Mouse (Mus musculus) midbrain, postnatal 0 days (tissue): ENCODE measurements around the gene F2. TPM values are rescaled to one million over a fixed set of nuclear protein-coding genes. Genes with fewer than 3 reads are reported as not detected.
"Not testable (repeated sequence)": the region's sequence is repeated elsewhere in the genome, so short reads cannot be mapped to it uniquely, and the experiment has no call there.

Experiments used
- ATAC-seq: fragments of 200-750 bp; cut with Nextera tagmentation; 2 replicates; pipeline ENCODE4 v1.8.0; 2017; ENCODE audit warnings: moderate number of reproducible peaks, mild to moderate bottlenecking, moderate TSS enrichment, moderate library complexity; ENCODE audit not compliant: low FRiP score
- DNase-seq: peaks from one replicate; pipeline ENCODE4 v3.0.0-alpha.2; 2015; ENCODE audit warnings: low spot score
- H3K27ac ChIP-seq: fragments of 300-500 bp; sonication (generic); 2 replicates; pipeline ENCODE4 v1.5.1; 2014; ENCODE audit warnings: low read depth, mild to moderate bottlenecking, low read length, mixed read lengths
- H3K27me3 ChIP-seq: fragments of 300-500 bp; sonication (generic); 2 replicates; pipeline ENCODE4 v1.6.1; 2014; ENCODE audit warnings: low read length, control low read depth, mixed read lengths; ENCODE audit not compliant: insufficient read depth
- H3K36me3 ChIP-seq: fragments of 300-500 bp; sonication (generic); 2 replicates; pipeline ENCODE4 v1.6.1; 2014; ENCODE audit warnings: low read length, control low read depth, mixed read lengths; ENCODE audit not compliant: insufficient read depth
- H3K4me1 ChIP-seq: fragments of 300-500 bp; sonication (generic); 2 replicates; pipeline ENCODE4 v1.6.1; 2014; ENCODE audit warnings: mild to moderate bottlenecking, control low read depth, antibody characterized with exemption, low read length, mixed read lengths; ENCODE audit not compliant: insufficient read depth
- H3K4me2 ChIP-seq: fragments of 300-500 bp; sonication (generic); 2 replicates; pipeline ENCODE4 v1.6.1; 2014; ENCODE audit warnings: low read depth, mild to moderate bottlenecking, low read length, mixed read lengths; ENCODE audit not compliant: poor library complexity, severe bottlenecking
- H3K4me3 ChIP-seq: fragments of 300-500 bp; sonication (generic); 2 replicates; pipeline ENCODE4 v1.5.1; 2014; ENCODE audit warnings: low read depth, mild to moderate bottlenecking, low read length, moderate library complexity
- H3K9ac ChIP-seq: fragments of 300-500 bp; sonication (generic); replicated peaks from 2 replicates; pipeline ENCODE4 v1.6.1; 2014; ENCODE audit warnings: mild to moderate bottlenecking, low read length, moderate library complexity, mixed read lengths; ENCODE audit not compliant: poor library complexity, severe bottlenecking
- H3K9me3 ChIP-seq: fragments of 300-500 bp; sonication (generic); 2 replicates; pipeline ENCODE4 v1.6.1; 2016; ENCODE audit warnings: low read length, control low read depth
- CTCF ChIP-seq: IDR thresholded peaks from 2 replicates; pipeline ENCODE4 v1.5.1; 2016; ENCODE audit warnings: antibody characterized with exemption, mild to moderate bottlenecking
- WGBS: fragments of 180-500 bp; shearing (Covaris S2); extraction: QIAGEN DNeasy Blood & Tissue Kit; methylation state at CpG from one replicate; pipeline ENCODE4 v1.1.7; 2014; 5-methylcytosine and 5-hydroxymethylcytosine counted together
- polyA plus RNA-seq: library from polyadenylated mRNA; unstranded; fragments of >200 nt; fragmentation: Nextera tagmentation; extraction: Ambion mirVana; gene quantifications from 2 replicates; pipeline ENCODE4 v1.2.1, GENCODE M21; 2015
- total RNA-seq: library from RNA; depleted of rRNA; stranded (reverse); fragments of >200 nt; gene quantifications from 2 replicates; pipeline ENCODE4 v1.2.3, GENCODE M21; 2014

The F2 gene
- total and polyA plus RNA-seq, 2 experiments from 2014 or later, result 0.10 TPM; not detected in 1

- 83% methylated on average over 18 of the region's 18 CpGs for WGBS
- no peaks in the 10 kb centered on the region for H3K36me3 ChIP-seq
- no peak for ATAC-seq
- no peak for DNase-seq
- H3K27ac ChIP-seq, result no peak overlapping the region
- no peaks in the 10 kb centered on the region for H3K9me3 ChIP-seq
- TF ChIP-seq CTCF, result no peak
- H3K27me3 ChIP-seq, result no peaks in the 10 kb centered on the region
- H3K4me2 ChIP-seq, result no peak overlapping the region
- H3K9ac ChIP-seq, result no peak overlapping the region
- H3K4me3 ChIP-seq, result no peak overlapping the region
- no peaks in the 10 kb centered on the region for H3K4me1 ChIP-seq
Observed at GRCm38 (mm10) chr2:91629682-91630081, 6.5 kb downstream of the F2 start.

- no peaks in the 10 kb centered on the region for H3K36me3 ChIP-seq
- 90% methylated on average over 8 of the region's 8 CpGs for WGBS
- no peaks in the 10 kb centered on the region for H3K9me3 ChIP-seq
- no peak overlapping the region for H3K9ac ChIP-seq
- H3K4me3 ChIP-seq, result no peak overlapping the region
- H3K4me1 ChIP-seq, result no peaks in the 10 kb centered on the region
- no peak for TF ChIP-seq CTCF
- ATAC-seq, result no peak
- no peak for DNase-seq
- H3K27ac ChIP-seq, result no peak overlapping the region
- H3K4me2 ChIP-seq, result no peak overlapping the region
- H3K27me3 ChIP-seq, result no peaks in the 10 kb centered on the region
Observed at GRCm38 (mm10) chr2:91628171-91628570, 8.0 kb downstream of the F2 start.

- no peaks in the 10 kb centered on the region for H3K4me1 ChIP-seq
- H3K4me3 ChIP-seq, result no peak overlapping the region
- 78% methylated on average over 5 of the region's 5 CpGs for WGBS
- ATAC-seq (no peak), DNase-seq (no peak)
- H3K36me3 ChIP-seq, result peaks cover 5% of the 10 kb centered on the region
- no peaks in the 10 kb centered on the region for H3K9me3 ChIP-seq
- no peak overlapping the region for H3K4me2 ChIP-seq
- H3K27ac ChIP-seq, result no peak overlapping the region
- H3K9ac ChIP-seq, result no peak overlapping the region
- no peaks in the 10 kb centered on the region for H3K27me3 ChIP-seq
- no peak for TF ChIP-seq CTCF
Observed at GRCm38 (mm10) chr2:91627486-91627885, 8.7 kb downstream of the F2 start.

GRCm38 (mm10) chr2:91623366-91623765, 12.8 kb downstream of the F2 start:
- not testable (repeated sequence) for H3K4me1 ChIP-seq, H3K4me2 ChIP-seq, H3K27ac ChIP-seq, H3K9me3 ChIP-seq, ATAC-seq, DNase-seq, H3K9ac ChIP-seq, H3K27me3 ChIP-seq, H3K4me3 ChIP-seq
- peaks cover 35% of the 10 kb centered on the region for H3K36me3 ChIP-seq
- WGBS, result 91% methylated on average over 7 of the region's 7 CpGs

GRCm38 (mm10) chr2:91622356-91622755, 13.9 kb downstream of the F2 start:
- H3K27ac ChIP-seq, result no peak overlapping the region
- no peak for ATAC-seq
- no peaks in the 10 kb centered on the region for H3K27me3 ChIP-seq
- no peak overlapping the region for H3K9ac ChIP-seq
- no peaks in the 10 kb centered on the region for H3K4me1 ChIP-seq
- peaks cover 43% of the 10 kb centered on the region for H3K36me3 ChIP-seq
- no peak overlapping the region for H3K4me2 ChIP-seq
- no peak overlapping the region for H3K4me3 ChIP-seq
- no peaks in the 10 kb centered on the region for H3K9me3 ChIP-seq
- DNase-seq, result no peak
- TF ChIP-seq CTCF, result no peak
- 94% methylated on average over 5 of the region's 5 CpGs for WGBS

GRCm38 (mm10) chr2:91609370-91609769, 26.8 kb downstream of the F2 start:
- DNase-seq, H3K27ac ChIP-seq, H3K9me3 ChIP-seq, H3K4me1 ChIP-seq, H3K4me2 ChIP-seq, H3K4me3 ChIP-seq, H3K9ac ChIP-seq, ATAC-seq, H3K27me3 ChIP-seq: not testable (repeated sequence)
- H3K36me3 ChIP-seq, result peaks cover 34% of the 10 kb centered on the region
